Mouse (Mus musculus): Measurements from ENCODE around the gene Stt3b. TPM values are rescaled to one million over a fixed set of nuclear protein-coding genes. Genes with fewer than 3 reads are reported as not detected.
"Not testable (repeated sequence)": the region's sequence is repeated elsewhere in the genome, so short reads cannot be mapped to it uniquely, and the experiment has no call there.

Gene Stt3b
- polyA plus RNA-seq, 1 experiment from 2014 or later, result 72.0 TPM

- Histone ChIP-seq H3K4me1 (replicated peaks; ENCODE audit: insufficient read depth, low read length) (peaks cover 14% of the 10 kb centered on the region; the same call in 1 of the 2 replicates), H3K9ac (ENCODE audit: low read depth, low read length) (no peak overlapping the region), H3K4me2 (ENCODE audit: low read length) (no peak overlapping the region), H3K4me3 (replicated peaks; ENCODE audit: low read depth, low read length) (no peak overlapping the region), H3K27ac (no peak overlapping the region), H3K36me3 (ENCODE audit: insufficient read depth, low read length) (peaks cover 4% of the 10 kb centered on the region; the same call in 1 of the 2 replicates), H3K27me3 (ENCODE audit: insufficient read depth, low read length) (no peaks in the 10 kb centered on the region), H3K9me3 (replicated peaks; ENCODE audit: low read length) (no peaks in the 10 kb centered on the region)
- DNase-seq (ENCODE audit: low spot score), result no peak
- no peak for TF ChIP-seq CTCF (IDR thresholded peaks at IDR 0.05; ENCODE audit: low read depth)
- no peak for ATAC-seq (replicated peaks; ENCODE audit: low FRiP score, low read depth)
- WGBS, result 31% methylated on average over 4 of the region's 4 CpGs
Observed at GRCm38 (mm10) chr9:115284385-115284784, 25.8 kb downstream of the Stt3b start.

- H3K4me1 ChIP-seq (replicated peaks; ENCODE audit: insufficient read depth, low read length), result peaks cover 14% of the 10 kb centered on the region; the same call in 1 of the 2 replicates
- TF ChIP-seq CTCF (IDR thresholded peaks at IDR 0.05; ENCODE audit: low read depth), result no peak
- DNase-seq (ENCODE audit: low spot score), result no peak
- H3K9ac ChIP-seq (ENCODE audit: low read depth, low read length), result no peak overlapping the region
- ATAC-seq (replicated peaks; ENCODE audit: low FRiP score, low read depth), result no peak
- H3K27me3 ChIP-seq (ENCODE audit: insufficient read depth, low read length), result no peaks in the 10 kb centered on the region
- peaks cover 12% of the 10 kb centered on the region; the same call in 1 of the 2 replicates for H3K36me3 ChIP-seq (ENCODE audit: insufficient read depth, low read length)
- H3K9me3 ChIP-seq (replicated peaks; ENCODE audit: low read length), result no peaks in the 10 kb centered on the region
- H3K4me2 ChIP-seq (ENCODE audit: low read length), result no peak overlapping the region
- no peak overlapping the region for H3K4me3 ChIP-seq (replicated peaks; ENCODE audit: low read depth, low read length)
- H3K27ac ChIP-seq, result no peak overlapping the region
- WGBS, result 89% methylated on average over 4 of the region's 4 CpGs
Observed at GRCm38 (mm10) chr9:115283403-115283802, 26.8 kb downstream of the Stt3b start.

- H3K4me3 ChIP-seq (replicated peaks; ENCODE audit: low read depth, low read length), result no peak overlapping the region
- no peaks in the 10 kb centered on the region for H3K4me1 ChIP-seq (replicated peaks; ENCODE audit: insufficient read depth, low read length)
- H3K36me3 ChIP-seq (ENCODE audit: insufficient read depth, low read length), result peaks cover 25% of the 10 kb centered on the region
- ATAC-seq (replicated peaks; ENCODE audit: low FRiP score, low read depth) (no peak), DNase-seq (ENCODE audit: low spot score) (no peak)
- no peaks in the 10 kb centered on the region for H3K9me3 ChIP-seq (replicated peaks; ENCODE audit: low read length)
- H3K27ac ChIP-seq, result no peak overlapping the region
- H3K9ac ChIP-seq (ENCODE audit: low read depth, low read length), result no peak overlapping the region
- H3K27me3 ChIP-seq (ENCODE audit: insufficient read depth, low read length), result no peaks in the 10 kb centered on the region
- no peak for TF ChIP-seq CTCF (IDR thresholded peaks at IDR 0.05; ENCODE audit: low read depth)
- H3K4me2 ChIP-seq (ENCODE audit: low read length), result no peak overlapping the region
- 74% methylated on average over 1 of the region's 1 CpGs for WGBS
Observed at GRCm38 (mm10) chr9:115278641-115279040, 31.6 kb downstream of the Stt3b start.

- Histone ChIP-seq H3K4me3 (replicated peaks; ENCODE audit: low read depth, low read length) (no peak overlapping the region), H3K27ac (no peak overlapping the region), H3K9me3 (replicated peaks; ENCODE audit: low read length) (no peaks in the 10 kb centered on the region), H3K4me1 (replicated peaks; ENCODE audit: insufficient read depth, low read length) (no peaks in the 10 kb centered on the region), H3K4me2 (ENCODE audit: low read length) (no peak overlapping the region), H3K9ac (ENCODE audit: low read depth, low read length) (no peak overlapping the region), H3K27me3 (ENCODE audit: insufficient read depth, low read length) (no peaks in the 10 kb centered on the region), H3K36me3 (ENCODE audit: insufficient read depth, low read length) (peaks cover 25% of the 10 kb centered on the region)
- no peak for ATAC-seq (replicated peaks; ENCODE audit: low FRiP score, low read depth)
- no peak for DNase-seq (ENCODE audit: low spot score)
- TF ChIP-seq CTCF (IDR thresholded peaks at IDR 0.05; ENCODE audit: low read depth), result no peak
- 87% methylated on average over 6 of the region's 6 CpGs for WGBS
Observed at GRCm38 (mm10) chr9:115274806-115275205, 35.4 kb downstream of the Stt3b start.

- Histone ChIP-seq H3K4me1 (replicated peaks; ENCODE audit: insufficient read depth, low read length) (no peaks in the 10 kb centered on the region), H3K4me2 (ENCODE audit: low read length) (no peak overlapping the region), H3K36me3 (ENCODE audit: insufficient read depth, low read length) (peaks cover 16% of the 10 kb centered on the region), H3K27me3 (ENCODE audit: insufficient read depth, low read length) (no peaks in the 10 kb centered on the region), H3K9ac (ENCODE audit: low read depth, low read length) (no peak overlapping the region), H3K9me3 (replicated peaks; ENCODE audit: low read length) (no peaks in the 10 kb centered on the region), H3K27ac (no peak overlapping the region), H3K4me3 (replicated peaks; ENCODE audit: low read depth, low read length) (no peak overlapping the region)
- TF ChIP-seq CTCF (IDR thresholded peaks at IDR 0.05; ENCODE audit: low read depth), result no peak
- ATAC-seq (replicated peaks; ENCODE audit: low FRiP score, low read depth) (no peak), DNase-seq (ENCODE audit: low spot score) (no peak)
- 95% methylated on average over 7 of the region's 7 CpGs for WGBS
Observed at GRCm38 (mm10) chr9:115273095-115273649, 37.0 kb downstream of the Stt3b start.

GRCm38 (mm10) chr9:115272451-115272850, 37.8 kb downstream of the Stt3b start:
- ATAC-seq (replicated peaks; ENCODE audit: low FRiP score, low read depth); H3K4me2 ChIP-seq (ENCODE audit: low read length); H3K4me1 ChIP-seq (replicated peaks; ENCODE audit: insufficient read depth, low read length); H3K27ac ChIP-seq; H3K4me3 ChIP-seq (replicated peaks; ENCODE audit: low read depth, low read length); H3K27me3 ChIP-seq (ENCODE audit: insufficient read depth, low read length); DNase-seq (ENCODE audit: low spot score); H3K9me3 ChIP-seq (replicated peaks; ENCODE audit: low read length); H3K9ac ChIP-seq (ENCODE audit: low read depth, low read length): not testable (repeated sequence)
- WGBS, result 96% methylated on average over 2 of the region's 5 CpGs
- H3K36me3 ChIP-seq (ENCODE audit: insufficient read depth, low read length), result peaks cover 16% of the 10 kb centered on the region

GRCm38 (mm10) chr9:115271556-115271955, 38.7 kb downstream of the Stt3b start:
- 87% methylated on average over 3 of the region's 3 CpGs for WGBS
- TF ChIP-seq CTCF (IDR thresholded peaks at IDR 0.05; ENCODE audit: low read depth), result no peak
- peaks cover 12% of the 10 kb centered on the region for H3K36me3 ChIP-seq (ENCODE audit: insufficient read depth, low read length)

More at GRCm38 (mm10) chr9:115271556-115271955, 38.7 kb downstream of the Stt3b start:
- no peaks in the 10 kb centered on the region for H3K27me3 ChIP-seq (ENCODE audit: insufficient read depth, low read length)
- H3K4me1 ChIP-seq (replicated peaks; ENCODE audit: insufficient read depth, low read length), result no peaks in the 10 kb centered on the region
- no peak overlapping the region for H3K4me3 ChIP-seq (replicated peaks; ENCODE audit: low read depth, low read length)
- no peak overlapping the region for H3K27ac ChIP-seq
- H3K4me2 ChIP-seq (ENCODE audit: low read length), result no peak overlapping the region
- ATAC-seq (replicated peaks; ENCODE audit: low FRiP score, low read depth) (no peak), DNase-seq (ENCODE audit: low spot score) (no peak)
- H3K9ac ChIP-seq (ENCODE audit: low read depth, low read length), result no peak overlapping the region
- H3K9me3 ChIP-seq (replicated peaks; ENCODE audit: low read length), result no peaks in the 10 kb centered on the region
